Mouse (Mus musculus): ENCODE measurements at regions not wholly inside any gene's neighbourhood (a gene's known extent, or its start where the extent isn't known, plus 50 kb on each side); places are given as distances from the start of the nearest gene placed in this dataset.

DNA sequence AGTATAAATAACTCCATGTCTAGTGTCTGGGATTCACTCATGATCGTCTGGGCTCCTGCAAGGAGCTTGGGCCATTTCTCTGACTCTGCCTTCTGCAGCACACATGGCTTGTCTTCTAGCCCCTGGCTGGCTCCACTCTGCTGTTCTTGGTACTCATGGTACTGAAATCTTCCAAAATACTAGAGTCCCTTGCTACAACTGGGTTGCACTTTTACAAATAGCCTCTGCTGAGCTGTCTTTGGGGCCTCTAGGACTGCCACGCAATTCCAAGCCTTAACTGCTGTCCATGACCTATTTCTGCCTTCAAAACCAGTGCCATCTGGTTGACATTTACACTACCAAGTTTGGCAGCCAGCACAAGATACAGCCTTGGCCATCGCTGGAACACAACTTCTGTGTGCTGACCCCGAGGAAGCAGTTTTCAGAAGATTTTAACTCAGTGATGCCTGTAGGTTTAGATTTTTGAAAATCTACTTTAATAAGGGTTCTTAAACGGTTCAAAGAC lies 731.2 kb upstream of the Car8 start:
- Histone ChIP-seq H3K4me3 (replicated peaks; ENCODE audit: control insufficient read depth, low read depth, low read length) (no peak overlapping the region), H3K4me1 (ENCODE audit: control insufficient read depth, insufficient read depth, low read length) (no peaks in the 10 kb centered on the region), H3K27ac (ENCODE audit: control insufficient read depth, insufficient read depth, low read depth, low read length, poor library complexity) (no peak overlapping the region)
- 79% methylated on average over 5 of the region's 5 CpGs for WGBS
- TF ChIP-seq POLR2A (IDR thresholded peaks at IDR 0.05; ENCODE audit: borderline replicate concordance, control insufficient read depth, low read depth, low read length): no peak
- TF ChIP-seq CTCF (IDR thresholded peaks at IDR 0.05; ENCODE audit: control insufficient read depth, insufficient read depth, low read length): no peak

DNA sequence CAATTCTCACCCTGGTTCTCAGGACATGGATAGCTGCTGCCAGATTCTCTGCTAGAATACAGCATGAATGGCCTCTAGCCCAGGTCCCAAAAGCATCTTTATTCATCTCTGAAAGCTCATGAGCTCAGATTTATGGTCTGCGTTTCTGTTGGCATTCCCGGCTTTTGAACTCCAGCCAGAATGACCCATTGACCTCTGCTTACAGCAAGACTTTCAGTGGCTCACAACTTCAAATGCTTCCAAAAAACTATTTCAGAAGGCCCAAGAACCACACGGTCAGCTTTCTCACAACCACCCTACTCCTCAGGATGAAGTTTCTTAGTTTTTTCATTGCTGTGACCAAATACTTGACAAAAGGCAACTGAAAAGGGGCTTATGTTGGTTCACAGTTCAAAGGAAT lies 729.9 kb upstream of the Car8 start:
- TF ChIP-seq POLR2A (IDR thresholded peaks at IDR 0.05; ENCODE audit: borderline replicate concordance, control insufficient read depth, low read depth, low read length): no peak
- TF ChIP-seq CTCF (IDR thresholded peaks at IDR 0.05; ENCODE audit: control insufficient read depth, insufficient read depth, low read length): no peak
- Histone ChIP-seq H3K4me1 (ENCODE audit: control insufficient read depth, insufficient read depth, low read length) (no peaks in the 10 kb centered on the region), H3K4me3 (replicated peaks; ENCODE audit: control insufficient read depth, low read depth, low read length) (no peak overlapping the region), H3K27ac (ENCODE audit: control insufficient read depth, insufficient read depth, low read depth, low read length, poor library complexity) (no peak overlapping the region)
- WGBS: 84% methylated on average over 3 of the region's 3 CpGs

DNA sequence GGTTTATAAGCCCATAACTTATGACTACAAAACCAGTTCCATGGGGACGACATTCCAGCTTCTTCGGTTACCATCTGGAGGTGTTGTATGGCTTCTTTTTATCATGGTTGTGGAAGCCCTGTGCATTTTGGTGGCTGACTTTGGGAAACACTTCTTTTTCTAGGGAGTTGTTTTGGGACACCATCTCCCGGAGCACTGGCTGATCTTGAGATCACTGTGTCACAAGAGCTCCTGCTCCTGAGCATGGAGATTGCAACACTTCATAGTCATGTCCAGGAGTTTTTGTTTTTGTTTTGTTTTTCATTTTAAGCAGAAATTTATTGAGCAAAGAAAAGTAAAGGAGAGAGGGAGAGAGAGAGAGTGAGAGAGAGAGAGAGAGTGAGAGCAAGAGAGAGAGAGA lies 729.1 kb upstream of the Car8 start:
- no peaks in the 10 kb centered on the region for H3K4me1 ChIP-seq (ENCODE audit: control insufficient read depth, insufficient read depth, low read length)
- no peak overlapping the region for H3K27ac ChIP-seq (ENCODE audit: control insufficient read depth, insufficient read depth, low read depth, low read length, poor library complexity)
- TF ChIP-seq POLR2A (IDR thresholded peaks at IDR 0.05; ENCODE audit: borderline replicate concordance, control insufficient read depth, low read depth, low read length) (no peak), CTCF (IDR thresholded peaks at IDR 0.05; ENCODE audit: control insufficient read depth, insufficient read depth, low read length) (no peak)
- 81% methylated on average over 3 of the region's 3 CpGs for WGBS
- H3K4me3 ChIP-seq (replicated peaks; ENCODE audit: control insufficient read depth, low read depth, low read length): no peak overlapping the region

DNA sequence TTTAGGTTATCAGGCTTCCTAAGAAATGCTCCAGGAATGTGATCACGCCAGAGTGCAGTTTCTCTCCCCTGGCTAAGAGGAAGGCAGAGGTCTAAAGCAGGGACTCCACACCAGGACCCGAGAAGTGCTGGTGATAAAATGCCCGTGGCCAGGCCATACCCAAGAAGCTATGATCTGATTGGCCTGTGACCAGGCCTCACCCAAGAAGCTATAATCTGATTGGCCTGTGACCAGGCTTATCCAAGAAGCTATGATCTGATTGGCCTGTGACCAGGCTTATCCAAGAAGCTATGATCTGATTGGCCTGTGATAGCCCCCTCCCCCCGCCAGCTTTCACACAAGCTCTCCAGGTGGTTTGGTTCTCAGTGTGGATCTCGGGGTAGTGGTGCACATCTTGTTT lies 726.7 kb upstream of the Car8 start:
- WGBS: 85% methylated on average over 5 of the region's 5 CpGs
- TF ChIP-seq CTCF (IDR thresholded peaks at IDR 0.05; ENCODE audit: control insufficient read depth, insufficient read depth, low read length): no peak
- TF ChIP-seq POLR2A (IDR thresholded peaks at IDR 0.05; ENCODE audit: borderline replicate concordance, control insufficient read depth, low read depth, low read length): no peak
- Histone ChIP-seq H3K27ac (ENCODE audit: control insufficient read depth, insufficient read depth, low read depth, low read length, poor library complexity) (no peak overlapping the region), H3K4me1 (ENCODE audit: control insufficient read depth, insufficient read depth, low read length) (no peaks in the 10 kb centered on the region), H3K4me3 (replicated peaks; ENCODE audit: control insufficient read depth, low read depth, low read length) (no peak overlapping the region)

DNA sequence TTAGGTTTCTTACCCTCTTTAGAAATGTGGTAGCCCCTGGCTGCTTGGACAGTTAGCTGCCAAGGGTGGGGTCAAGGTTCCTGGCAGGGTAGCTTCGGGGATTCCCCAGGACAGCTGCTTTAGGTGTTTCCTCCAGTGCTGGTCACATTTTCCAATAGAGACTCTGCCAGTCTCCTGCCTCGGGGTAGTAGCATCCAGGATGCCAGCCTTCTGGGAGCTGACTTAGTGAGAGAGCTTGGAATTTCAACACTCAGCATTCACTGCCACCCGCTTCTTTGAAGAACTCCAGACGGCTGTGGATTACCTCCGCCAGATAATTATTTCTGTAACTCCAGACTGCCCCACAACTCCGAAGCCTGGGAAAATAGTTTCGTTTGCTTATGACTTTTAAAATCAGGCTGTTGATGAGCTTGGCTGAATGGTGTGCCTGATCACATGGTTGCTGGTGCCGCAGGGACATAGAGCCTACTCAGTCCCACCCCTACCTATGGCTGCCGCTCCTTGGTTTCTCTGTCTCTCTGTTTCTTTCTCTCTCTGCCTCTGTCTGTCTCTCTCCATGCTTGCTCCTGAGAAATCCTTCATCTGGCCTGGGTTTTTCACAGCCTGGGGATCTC lies 724.2 kb upstream of the Car8 start:
- TF ChIP-seq CTCF (IDR thresholded peaks at IDR 0.05; ENCODE audit: control insufficient read depth, insufficient read depth, low read length) (no peak), POLR2A (IDR thresholded peaks at IDR 0.05; ENCODE audit: borderline replicate concordance, control insufficient read depth, low read depth, low read length) (no peak)
- Histone ChIP-seq H3K27ac (ENCODE audit: control insufficient read depth, insufficient read depth, low read depth, low read length, poor library complexity) (no peak overlapping the region), H3K4me1 (ENCODE audit: control insufficient read depth, insufficient read depth, low read length) (no peaks in the 10 kb centered on the region), H3K4me3 (replicated peaks; ENCODE audit: control insufficient read depth, low read depth, low read length) (no peak overlapping the region)
- WGBS: 81% methylated on average over 9 of the region's 9 CpGs

DNA sequence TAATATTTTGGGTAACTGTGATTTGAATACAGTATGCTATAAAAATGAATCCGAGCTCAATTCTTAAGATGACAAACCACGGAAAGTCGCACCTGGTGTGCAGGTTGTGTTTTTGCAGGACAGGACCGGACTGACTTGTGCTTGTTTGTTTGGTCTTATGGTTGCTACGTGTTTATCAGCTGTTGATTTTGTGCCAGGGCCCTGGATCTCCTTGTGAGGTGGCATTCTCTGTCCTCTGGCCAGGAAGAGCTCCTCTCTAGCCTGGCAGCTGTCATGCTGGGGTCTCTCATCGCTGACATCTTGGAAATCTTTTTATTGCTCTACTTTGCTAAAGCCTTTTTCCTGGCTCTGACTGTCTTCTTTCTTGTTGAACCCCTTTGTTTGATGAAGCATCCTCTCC lies 723.0 kb upstream of the Car8 start:
- H3K27ac ChIP-seq (ENCODE audit: control insufficient read depth, insufficient read depth, low read depth, low read length, poor library complexity): no peak overlapping the region
- 82% methylated on average over 6 of the region's 6 CpGs for WGBS
- H3K4me1 ChIP-seq (ENCODE audit: control insufficient read depth, insufficient read depth, low read length): no peaks in the 10 kb centered on the region

DNA sequence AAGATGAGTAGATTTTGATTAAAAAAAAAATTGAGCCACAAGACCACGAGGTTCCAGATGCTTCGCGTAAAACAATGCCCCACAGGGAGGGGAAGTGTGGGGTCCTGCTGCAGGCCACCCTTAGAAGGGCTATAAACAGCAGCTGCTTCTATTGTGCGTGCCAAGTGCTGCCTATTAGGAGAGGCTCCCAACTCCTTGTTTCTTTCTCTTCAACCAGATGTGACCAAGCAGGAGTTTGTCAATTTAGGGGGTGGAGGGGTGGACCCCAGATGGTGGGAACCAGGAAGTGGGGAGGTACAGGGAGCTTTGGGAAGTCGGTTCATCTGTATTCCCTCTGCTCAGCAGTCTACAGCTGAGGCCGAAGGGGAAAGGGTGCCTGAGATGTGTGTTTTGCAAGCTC lies 718.9 kb upstream of the Car8 start:
- no peak overlapping the region for H3K4me3 ChIP-seq (replicated peaks; ENCODE audit: control insufficient read depth, low read depth, low read length)
- no peak overlapping the region for H3K27ac ChIP-seq (ENCODE audit: control insufficient read depth, insufficient read depth, low read depth, low read length, poor library complexity)
- TF ChIP-seq CTCF (IDR thresholded peaks at IDR 0.05; ENCODE audit: control insufficient read depth, insufficient read depth, low read length): no peak
- TF ChIP-seq POLR2A (IDR thresholded peaks at IDR 0.05; ENCODE audit: borderline replicate concordance, control insufficient read depth, low read depth, low read length): no peak
- WGBS: 36% methylated on average over 6 of the region's 6 CpGs
- H3K4me1 ChIP-seq (ENCODE audit: control insufficient read depth, insufficient read depth, low read length): no peaks in the 10 kb centered on the region

More for the DNA sequence above, 723.0 kb upstream of the Car8 start:
- no peak overlapping the region for H3K4me3 ChIP-seq (replicated peaks; ENCODE audit: control insufficient read depth, low read depth, low read length)
- no peak for TF ChIP-seq POLR2A (IDR thresholded peaks at IDR 0.05; ENCODE audit: borderline replicate concordance, control insufficient read depth, low read depth, low read length)
- no peak for TF ChIP-seq CTCF (IDR thresholded peaks at IDR 0.05; ENCODE audit: control insufficient read depth, insufficient read depth, low read length)

DNA sequence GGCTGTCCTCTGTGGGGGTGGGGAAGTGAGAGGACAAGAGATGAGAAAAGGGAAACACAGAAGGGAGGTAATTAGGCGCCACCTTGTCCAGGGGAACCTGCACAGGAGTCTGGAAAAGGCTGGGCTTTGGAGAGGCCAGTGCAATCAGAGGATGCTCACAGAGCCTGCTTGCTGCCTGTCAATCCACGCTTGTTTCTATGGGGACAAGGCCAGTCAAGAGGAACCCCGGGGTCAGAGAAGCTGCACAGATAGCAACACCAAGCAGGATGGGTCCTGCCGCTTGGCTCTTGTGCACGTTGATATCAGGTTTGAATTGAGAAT lies 718.1 kb upstream of the Car8 start:
- Histone ChIP-seq H3K4me3 (replicated peaks; ENCODE audit: control insufficient read depth, low read depth, low read length) (no peak overlapping the region), H3K27ac (ENCODE audit: control insufficient read depth, insufficient read depth, low read depth, low read length, poor library complexity) (no peak overlapping the region), H3K4me1 (ENCODE audit: control insufficient read depth, insufficient read depth, low read length) (no peaks in the 10 kb centered on the region)
- WGBS: 74% methylated on average over 5 of the region's 5 CpGs
- TF ChIP-seq POLR2A (IDR thresholded peaks at IDR 0.05; ENCODE audit: borderline replicate concordance, control insufficient read depth, low read depth, low read length) (no peak), CTCF (IDR thresholded peaks at IDR 0.05; ENCODE audit: control insufficient read depth, insufficient read depth, low read length) (no peak)
